Mouse (Mus musculus): ENCODE results near the gene 1700012A03Rik. TPM values are rescaled to one million over a fixed set of nuclear protein-coding genes. Genes with fewer than 3 reads are reported as not detected.

1700012A03Rik gene
- polyA plus RNA-seq, 1 experiment from 2014 or later: not detected

GRCm38 (mm10) chr6:32028228-32029009 is 21.6 kb upstream of the 1700012A03Rik start:
- WGBS: 86% methylated on average over 3 of the region's 3 CpGs
- no peak overlapping the region for H3K9ac ChIP-seq (ENCODE audit: low read depth, low read length)
- H3K4me2 ChIP-seq (ENCODE audit: low read depth, low read length): no peak overlapping the region
- H3K27me3 ChIP-seq (replicated peaks; ENCODE audit: control insufficient read depth, insufficient read depth, low read length): no peaks in the 10 kb centered on the region
- no peaks in the 10 kb centered on the region for H3K9me3 ChIP-seq (ENCODE audit: control insufficient read depth, low read length)
- H3K27ac ChIP-seq (ENCODE audit: low read length): no peak overlapping the region
- H3K36me3 ChIP-seq (ENCODE audit: control insufficient read depth, insufficient read depth, low read length): no peaks in the 10 kb centered on the region
- no peaks in the 10 kb centered on the region for H3K4me1 ChIP-seq (ENCODE audit: control insufficient read depth, insufficient read depth, low read length)
- H3K4me3 ChIP-seq (ENCODE audit: low read length): no peak overlapping the region
- ATAC-seq: no peak

- H3K27ac ChIP-seq (ENCODE audit: low read length): no peak overlapping the region
- 66% methylated on average over 2 of the region's 2 CpGs for WGBS
- H3K9me3 ChIP-seq (ENCODE audit: control insufficient read depth, low read length): no peaks in the 10 kb centered on the region
- no peak overlapping the region for H3K4me2 ChIP-seq (ENCODE audit: low read depth, low read length)
- no peak overlapping the region for H3K9ac ChIP-seq (ENCODE audit: low read depth, low read length)
- H3K27me3 ChIP-seq (replicated peaks; ENCODE audit: control insufficient read depth, insufficient read depth, low read length): no peaks in the 10 kb centered on the region
- H3K4me1 ChIP-seq (ENCODE audit: control insufficient read depth, insufficient read depth, low read length): no peaks in the 10 kb centered on the region
- ATAC-seq: no peak
- H3K36me3 ChIP-seq (ENCODE audit: control insufficient read depth, insufficient read depth, low read length): no peaks in the 10 kb centered on the region
- no peak overlapping the region for H3K4me3 ChIP-seq (ENCODE audit: low read length)
Observed at GRCm38 (mm10) chr6:32034226-32034625, 15.8 kb upstream of the 1700012A03Rik start.

GRCm38 (mm10) chr6:32045344-32045743 is 4.7 kb upstream of the 1700012A03Rik start:
- H3K27ac ChIP-seq (ENCODE audit: low read length): no peak overlapping the region
- H3K9ac ChIP-seq (ENCODE audit: low read depth, low read length): no peak overlapping the region
- H3K9me3 ChIP-seq (ENCODE audit: control insufficient read depth, low read length): no peaks in the 10 kb centered on the region
- no peaks in the 10 kb centered on the region for H3K27me3 ChIP-seq (replicated peaks; ENCODE audit: control insufficient read depth, insufficient read depth, low read length)
- H3K4me1 ChIP-seq (ENCODE audit: control insufficient read depth, insufficient read depth, low read length): no peaks in the 10 kb centered on the region
- no peak overlapping the region for H3K4me3 ChIP-seq (ENCODE audit: low read length)
- no peak for ATAC-seq
- no peak overlapping the region for H3K4me2 ChIP-seq (ENCODE audit: low read depth, low read length)
- no peaks in the 10 kb centered on the region for H3K36me3 ChIP-seq (ENCODE audit: control insufficient read depth, insufficient read depth, low read length)

GRCm38 (mm10) chr6:32049256-32049950 is 643 bp upstream of the 1700012A03Rik start:
- Histone ChIP-seq H3K27ac (ENCODE audit: low read length) (no peak overlapping the region), H3K4me3 (ENCODE audit: low read length) (no peak overlapping the region), H3K9ac (ENCODE audit: low read depth, low read length) (no peak overlapping the region), H3K27me3 (replicated peaks; ENCODE audit: control insufficient read depth, insufficient read depth, low read length) (no peaks in the 10 kb centered on the region), H3K4me1 (ENCODE audit: control insufficient read depth, insufficient read depth, low read length) (no peaks in the 10 kb centered on the region), H3K9me3 (ENCODE audit: control insufficient read depth, low read length) (no peaks in the 10 kb centered on the region), H3K4me2 (ENCODE audit: low read depth, low read length) (no peak overlapping the region), H3K36me3 (ENCODE audit: control insufficient read depth, insufficient read depth, low read length) (no peaks in the 10 kb centered on the region)
- 59% methylated on average over 4 of the region's 4 CpGs for WGBS
- ATAC-seq: no peak

GRCm38 (mm10) chr6:32052135-32052915 is 2.3 kb downstream of the 1700012A03Rik start:
- Histone ChIP-seq H3K27ac (ENCODE audit: low read length) (no peak overlapping the region), H3K4me2 (ENCODE audit: low read depth, low read length) (no peak overlapping the region), H3K9me3 (ENCODE audit: control insufficient read depth, low read length) (no peaks in the 10 kb centered on the region), H3K4me1 (ENCODE audit: control insufficient read depth, insufficient read depth, low read length) (no peaks in the 10 kb centered on the region), H3K36me3 (ENCODE audit: control insufficient read depth, insufficient read depth, low read length) (no peaks in the 10 kb centered on the region), H3K27me3 (replicated peaks; ENCODE audit: control insufficient read depth, insufficient read depth, low read length) (no peaks in the 10 kb centered on the region), H3K4me3 (ENCODE audit: low read length) (no peak overlapping the region), H3K9ac (ENCODE audit: low read depth, low read length) (no peak overlapping the region)
- 61% methylated on average over 6 of the region's 6 CpGs for WGBS
- 0 out of 2 replicates have a peak, but pooled peaks have one; percentile 31 for ATAC-seq

GRCm38 (mm10) chr6:32056525-32056924 is 6.5 kb downstream of the 1700012A03Rik start:
- Histone ChIP-seq H3K4me1 (ENCODE audit: control insufficient read depth, insufficient read depth, low read length) (no peaks in the 10 kb centered on the region), H3K36me3 (ENCODE audit: control insufficient read depth, insufficient read depth, low read length) (no peaks in the 10 kb centered on the region), H3K4me2 (ENCODE audit: low read depth, low read length) (no peak overlapping the region), H3K9me3 (ENCODE audit: control insufficient read depth, low read length) (no peaks in the 10 kb centered on the region), H3K27me3 (replicated peaks; ENCODE audit: control insufficient read depth, insufficient read depth, low read length) (no peaks in the 10 kb centered on the region), H3K27ac (ENCODE audit: low read length) (no peak overlapping the region), H3K9ac (ENCODE audit: low read depth, low read length) (no peak overlapping the region), H3K4me3 (ENCODE audit: low read length) (no peak overlapping the region)
- ATAC-seq: no peak
- WGBS: 57% methylated on average over 2 of the region's 2 CpGs

- Histone ChIP-seq H3K27ac (ENCODE audit: low read length) (no peak overlapping the region), H3K4me3 (ENCODE audit: low read length) (no peak overlapping the region), H3K4me1 (ENCODE audit: control insufficient read depth, insufficient read depth, low read length) (no peaks in the 10 kb centered on the region), H3K4me2 (ENCODE audit: low read depth, low read length) (no peak overlapping the region), H3K36me3 (ENCODE audit: control insufficient read depth, insufficient read depth, low read length) (no peaks in the 10 kb centered on the region), H3K9me3 (ENCODE audit: control insufficient read depth, low read length) (no peaks in the 10 kb centered on the region), H3K27me3 (replicated peaks; ENCODE audit: control insufficient read depth, insufficient read depth, low read length) (no peaks in the 10 kb centered on the region), H3K9ac (ENCODE audit: low read depth, low read length) (no peak overlapping the region)
- ATAC-seq: no peak
- WGBS: 74% methylated on average over 2 of the region's 2 CpGs
Observed at GRCm38 (mm10) chr6:32058571-32058970, 8.5 kb downstream of the 1700012A03Rik start.

GRCm38 (mm10) chr6:32060641-32061040 is 10.6 kb downstream of the 1700012A03Rik start:
- Histone ChIP-seq H3K36me3 (ENCODE audit: control insufficient read depth, insufficient read depth, low read length) (no peaks in the 10 kb centered on the region), H3K4me2 (ENCODE audit: low read depth, low read length) (no peak overlapping the region), H3K9ac (ENCODE audit: low read depth, low read length) (no peak overlapping the region), H3K27me3 (replicated peaks; ENCODE audit: control insufficient read depth, insufficient read depth, low read length) (no peaks in the 10 kb centered on the region), H3K27ac (ENCODE audit: low read length) (no peak overlapping the region), H3K4me3 (ENCODE audit: low read length) (no peak overlapping the region), H3K9me3 (ENCODE audit: control insufficient read depth, low read length) (no peaks in the 10 kb centered on the region), H3K4me1 (ENCODE audit: control insufficient read depth, insufficient read depth, low read length) (no peaks in the 10 kb centered on the region)
- WGBS: 85% methylated on average over 2 of the region's 2 CpGs
- no peak for ATAC-seq

GRCm38 (mm10) chr6:32061266-32061665 is 11.2 kb downstream of the 1700012A03Rik start:
- no peak for ATAC-seq
- no peaks in the 10 kb centered on the region for H3K9me3 ChIP-seq (ENCODE audit: control insufficient read depth, low read length)
- 83% methylated on average over 9 of the region's 9 CpGs for WGBS

More at GRCm38 (mm10) chr6:32061266-32061665, 11.2 kb downstream of the 1700012A03Rik start:
- no peak overlapping the region for H3K27ac ChIP-seq (ENCODE audit: low read length)
- no peaks in the 10 kb centered on the region for H3K27me3 ChIP-seq (replicated peaks; ENCODE audit: control insufficient read depth, insufficient read depth, low read length)
- no peak overlapping the region for H3K4me2 ChIP-seq (ENCODE audit: low read depth, low read length)
- H3K36me3 ChIP-seq (ENCODE audit: control insufficient read depth, insufficient read depth, low read length): no peaks in the 10 kb centered on the region
- H3K9ac ChIP-seq (ENCODE audit: low read depth, low read length): no peak overlapping the region
- no peak overlapping the region for H3K4me3 ChIP-seq (ENCODE audit: low read length)
- no peaks in the 10 kb centered on the region for H3K4me1 ChIP-seq (ENCODE audit: control insufficient read depth, insufficient read depth, low read length)
